In genomic region chr16:93041399-93041798, GRCm38 (mm10) we compare ENCODE assay signal across 22 mouse cellular contexts.
DNase-seq lines count a peak whose midpoint lies in the region; ATAC-seq and TF ChIP-seq lines count a peak whose summit lies in the region.
"Had no signal": no experiment of that assay in that cellular context is flagged by ENCODE, and none has a peak within 500 bp of the region (broad histone marks: within the 10 kb centered on the region; RNA-seq: fewer than 3 reads in every experiment).

No protein-coding gene starts in this region.

- H3K27ac ChIP-seq in thymus, adult 2 months (ENCODE audit: control insufficient read depth, insufficient read depth, low read length): no peak overlapping the region
- H3K27ac ChIP-seq in midbrain, postnatal 0 days (ENCODE audit: low read depth, low read length): no peak overlapping the region
- H3K27ac ChIP-seq: embryonic facial prominence, embryonic 10.5 days; embryonic facial prominence, embryonic 12.5 days had no signal

- H3K9me3 ChIP-seq in midbrain, postnatal 0 days (ENCODE audit: low read length): no peaks in the 10 kb centered on the region
- H3K9me3 ChIP-seq: embryonic facial prominence, embryonic 10.5 days; embryonic facial prominence, embryonic 12.5 days had no signal

- no peaks in the 10 kb centered on the region for H3K36me3 ChIP-seq in thymus, adult 2 months (ENCODE audit: control insufficient read depth, insufficient read depth, low read length)
- no peaks in the 10 kb centered on the region for H3K36me3 ChIP-seq in midbrain, postnatal 0 days (ENCODE audit: insufficient read depth, low read length)
- H3K36me3 ChIP-seq: embryonic facial prominence, embryonic 10.5 days; embryonic facial prominence, embryonic 12.5 days; G1E had no signal

- H3K4me2 ChIP-seq in midbrain, postnatal 0 days (ENCODE audit: low read depth, low read length, poor library complexity, severe bottlenecking): no peak overlapping the region
- H3K4me2 ChIP-seq: embryonic facial prominence, embryonic 12.5 days had no signal

- no peak for ATAC-seq in midbrain, postnatal 0 days (ENCODE audit: low FRiP score)
- ATAC-seq: forebrain, embryonic 14.5 days; forebrain, embryonic 16.5 days; Patski had no signal

- no peak overlapping the region for H3K9ac ChIP-seq in midbrain, postnatal 0 days (replicated peaks; ENCODE audit: low read length, poor library complexity, severe bottlenecking)
- H3K9ac ChIP-seq: embryonic facial prominence, embryonic 12.5 days had no signal

- peak; percentile 40 for DNase-seq in thymus, adult 2 months
- no peak for DNase-seq in thymus, adult 18-20 months
- peak; percentile 41 for DNase-seq in thymus, postnatal 0 days (ENCODE audit: low spot score)
- DNase-seq in thymus, postnatal 25 days: peak; percentile 51
- peak; percentile 63 for DNase-seq in thymus, postnatal 4 days
- no peak for DNase-seq in cerebellum, postnatal 25 days
- DNase-seq in layer of hippocampus, postnatal 10 days (ENCODE audit: low spot score in 2 of 2): no peak
- DNase-seq in midbrain, postnatal 0 days (ENCODE audit: low spot score): no peak
- DNase-seq: adrenal gland, adult 2 months; adrenal gland, postnatal 10 days; adrenal gland, postnatal 25 days; cerebellum, adult 11 months; cerebellum, adult 18-20 months; cerebellum, adult 8-10 months; cerebellum, adult 9-11 months; cerebellum, postnatal 14 days had no signal

- no peak for TF ChIP-seq CTCF in thymus, adult 2 months (IDR thresholded peaks at IDR 0.05; ENCODE audit: borderline replicate concordance, control insufficient read depth, extremely low read depth, insufficient read depth, low read length, poor library complexity)
- TF ChIP-seq CTCF in midbrain, postnatal 0 days (IDR thresholded peaks at IDR 0.05): no peak

- H3K27me3 ChIP-seq in thymus, adult 2 months (ENCODE audit: control insufficient read depth, insufficient read depth, low read length): no peaks in the 10 kb centered on the region
- H3K27me3 ChIP-seq in midbrain, postnatal 0 days (ENCODE audit: insufficient read depth, low read length): no peaks in the 10 kb centered on the region
- H3K27me3 ChIP-seq: embryonic facial prominence, embryonic 12.5 days; Patski had no signal

- H3K4me1 ChIP-seq in thymus, adult 2 months (replicated peaks; ENCODE audit: control insufficient read depth, insufficient read depth, low read length): peaks cover 10% of the 10 kb centered on the region
- no peaks in the 10 kb centered on the region for H3K4me1 ChIP-seq in midbrain, postnatal 0 days (ENCODE audit: insufficient read depth, low read length)

- TF ChIP-seq POLR2A in thymus, adult 2 months (IDR thresholded peaks at IDR 0.05; ENCODE audit: control insufficient read depth, extremely low read depth, insufficient read depth, low read length, poor library complexity): no peak

- H3K4me3 ChIP-seq in thymus, adult 2 months (ENCODE audit: control insufficient read depth, insufficient read depth, low read length): no peak overlapping the region
- no peak overlapping the region for H3K4me3 ChIP-seq in midbrain, postnatal 0 days (ENCODE audit: low read depth, low read length)
- H3K4me3 ChIP-seq: embryonic facial prominence, embryonic 10.5 days; embryonic facial prominence, embryonic 12.5 days had no signal

Comparison
In these comparisons a context has a peak if more than half of its experiments do, and no peak if none do; other contexts are left out.
1. DNase-seq: peak in thymus, adult 2 months (single experiment), thymus, postnatal 0 days (single experiment), thymus, postnatal 25 days (single experiment) and thymus, postnatal 4 days (single experiment); none in thymus, adult 18-20 months (0 of 2), cerebellum, postnatal 25 days (0 of 2), layer of hippocampus, postnatal 10 days (0 of 2) and midbrain, postnatal 0 days (single experiment).